Mouse (Mus musculus) heart, embryonic 12.5 days (tissue): ENCODE data around the gene Msi1. TPM values are rescaled to one million over a fixed set of nuclear protein-coding genes. Genes with fewer than 3 reads are reported as not detected.
A peak's percentile ranks its signal among the peaks of the same experiment; 100 is the strongest.

ENCODE experiments used
- ATAC-seq: fragments of 200-750 bp; cut with Nextera tagmentation; 2 replicates; pipeline ENCODE4 v1.8.0; 2017; ENCODE audit warnings: moderate TSS enrichment, moderate library complexity; ENCODE audit not compliant: insufficient number of reproducible peaks, low FRiP score
- H3K27ac ChIP-seq: fragments of 300-500 bp; sonication (generic); 2 replicates; pipeline ENCODE4 v1.5.1; 2016; ENCODE audit warnings: mild to moderate bottlenecking, moderate library complexity; ENCODE audit not compliant: poor library complexity, severe bottlenecking
- H3K27me3 ChIP-seq: fragments of 300-500 bp; sonication (generic); replicated peaks from 2 replicates; pipeline ENCODE4 v1.6.1; 2016; ENCODE audit warnings: mild to moderate bottlenecking, moderate library complexity
- H3K36me3 ChIP-seq: fragments of 300-500 bp; sonication (generic); 2 replicates; pipeline ENCODE4 v1.6.1; 2016; ENCODE audit warnings: mild to moderate bottlenecking, moderate library complexity
- H3K4me1 ChIP-seq: fragments of 300-500 bp; sonication (generic); replicated peaks from 2 replicates; pipeline ENCODE4 v1.6.1; 2016; ENCODE audit warnings: mild to moderate bottlenecking
- H3K4me2 ChIP-seq: fragments of 300-500 bp; sonication (generic); 2 replicates; pipeline ENCODE4 v1.6.1; 2016; ENCODE audit warnings: mild to moderate bottlenecking, moderate library complexity
- H3K4me3 ChIP-seq: fragments of 300-500 bp; sonication (generic); 2 replicates; pipeline ENCODE4 v1.5.1; 2016; ENCODE audit warnings: mild to moderate bottlenecking
- H3K9ac ChIP-seq: fragments of 300-500 bp; sonication (generic); 2 replicates; pipeline ENCODE4 v1.6.1; 2016; ENCODE audit warnings: mild to moderate bottlenecking, moderate library complexity
- H3K9me3 ChIP-seq: fragments of 300-500 bp; sonication (generic); replicated peaks from 2 replicates; pipeline ENCODE4 v1.6.1; 2016; ENCODE audit warnings: mild to moderate bottlenecking, moderate library complexity
- WGBS: fragments of 180-500 bp; shearing (Covaris S2); methylation state at CpG from one replicate; pipeline ENCODE4 v1.1.7; 2016; 5-methylcytosine and 5-hydroxymethylcytosine counted together
- polyA plus RNA-seq: library from polyadenylated mRNA; unstranded; fragments of >200 nt; fragmentation: Nextera tagmentation; extraction: Ambion mirVana; gene quantifications from 2 replicates; pipeline ENCODE4 v1.2.1, GENCODE M21; 2016

The Msi1 gene
- polyA plus RNA-seq = 6.7 and 6.8 TPM in 2 replicates

GRCm38 (mm10) chr5:115429359-115430186 is at the start of gene Msi1:
Msi1 (plus strand) TSS chr5:115429599.
- Histone ChIP-seq H3K4me2 (peak within 1 kb of the TSS; percentile 91), H3K4me1 (peaks cover 32% of the 10 kb centered on the region), H3K9ac (peak within 1 kb of the TSS; percentile 91), H3K27me3 (peaks cover 39% of the 10 kb centered on the region), H3K36me3 (no peaks in the 10 kb centered on the region), H3K9me3 (no peaks in the 10 kb centered on the region), H3K27ac (no peak within 1 kb of the TSS), H3K4me3 (peak within 1 kb of the TSS; percentile 80)
- ATAC-seq = peak; percentile 61
- under 1% methylated on average over 62 of the region's 117 CpGs for WGBS

- Histone ChIP-seq H3K4me3 (no peak overlapping the region), H3K36me3 (no peaks in the 10 kb centered on the region), H3K9me3 (no peaks in the 10 kb centered on the region), H3K9ac (no peak overlapping the region), H3K4me2 (no peak overlapping the region), H3K27me3 (peaks cover 6% of the 10 kb centered on the region; the same call in 1 of the 2 replicates), H3K27ac (no peak overlapping the region), H3K4me1 (peaks cover 17% of the 10 kb centered on the region)
- ATAC-seq = peak; percentile 33; the same call in 1 of the 2 replicates
- 29% methylated on average over 9 of the region's 9 CpGs for WGBS
These were observed 37.5 kb upstream of the Msi1 start for GRCm38 (mm10) chr5:115391935-115392334.

DNA sequence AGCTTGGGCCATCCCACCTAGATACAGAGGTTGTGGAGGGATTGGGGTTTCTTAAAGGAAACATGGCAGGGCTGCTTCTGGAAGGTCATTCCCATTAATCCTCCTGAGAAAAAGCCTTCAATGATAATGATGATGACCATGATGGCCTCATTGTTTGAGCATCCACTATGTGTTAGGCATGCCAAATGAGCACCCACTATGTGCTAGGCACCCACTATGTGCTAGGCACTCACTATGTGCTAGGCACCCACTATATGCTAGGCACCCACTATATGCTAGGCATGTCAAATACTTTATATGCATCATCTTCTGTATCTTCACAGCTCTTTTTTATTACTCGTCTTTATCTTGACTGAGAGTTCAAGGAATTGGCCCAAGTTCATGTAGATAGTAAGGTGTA is 36.4 kb upstream of the Msi1 start:
- H3K36me3 ChIP-seq = no peaks in the 10 kb centered on the region
- WGBS = 66% methylated on average over 1 of the region's 1 CpGs
- ATAC-seq = no peak

DNA sequence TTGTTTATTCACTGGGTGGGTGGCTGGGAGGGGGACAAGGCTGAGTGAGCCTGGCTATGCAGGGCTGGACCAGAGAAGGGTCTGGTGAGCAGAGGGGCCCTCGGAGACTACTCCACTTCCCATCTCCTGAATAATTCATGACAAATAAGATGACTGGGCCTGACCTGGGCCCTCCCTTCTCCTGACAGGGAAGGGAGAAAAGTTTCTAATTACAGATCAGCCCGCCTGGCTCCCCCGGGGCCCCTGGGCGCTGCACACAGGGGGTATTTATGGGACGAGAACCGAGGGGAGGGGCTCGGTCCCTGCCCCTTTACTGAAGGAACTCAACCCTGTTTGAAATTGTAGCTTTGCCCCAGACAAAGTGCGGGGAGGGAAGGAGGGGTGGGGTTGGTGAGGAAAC is 35.2 kb upstream of the Msi1 start:
- Histone ChIP-seq H3K9me3 (no peaks in the 10 kb centered on the region), H3K4me3 (0 out of 2 replicates have a peak overlapping the region, but pooled peaks have one; percentile 4), H3K27me3 (peaks cover 6% of the 10 kb centered on the region; the same call in 1 of the 2 replicates), H3K27ac (no peak overlapping the region), H3K9ac (no peak overlapping the region), H3K4me1 (peaks cover 17% of the 10 kb centered on the region), H3K4me2 (peak overlapping the region; percentile 47), H3K36me3 (no peaks in the 10 kb centered on the region)
- no peak for ATAC-seq
- WGBS = 6% methylated on average over 8 of the region's 8 CpGs

More for the DNA sequence above, 36.4 kb upstream of the Msi1 start:
- no peak overlapping the region for H3K4me2 ChIP-seq
- no peak overlapping the region for H3K4me3 ChIP-seq
- H3K9ac ChIP-seq = no peak overlapping the region
- peaks cover 17% of the 10 kb centered on the region for H3K4me1 ChIP-seq
- H3K9me3 ChIP-seq = no peaks in the 10 kb centered on the region
- H3K27me3 ChIP-seq = peaks cover 6% of the 10 kb centered on the region; the same call in 1 of the 2 replicates
- no peak overlapping the region for H3K27ac ChIP-seq

DNA sequence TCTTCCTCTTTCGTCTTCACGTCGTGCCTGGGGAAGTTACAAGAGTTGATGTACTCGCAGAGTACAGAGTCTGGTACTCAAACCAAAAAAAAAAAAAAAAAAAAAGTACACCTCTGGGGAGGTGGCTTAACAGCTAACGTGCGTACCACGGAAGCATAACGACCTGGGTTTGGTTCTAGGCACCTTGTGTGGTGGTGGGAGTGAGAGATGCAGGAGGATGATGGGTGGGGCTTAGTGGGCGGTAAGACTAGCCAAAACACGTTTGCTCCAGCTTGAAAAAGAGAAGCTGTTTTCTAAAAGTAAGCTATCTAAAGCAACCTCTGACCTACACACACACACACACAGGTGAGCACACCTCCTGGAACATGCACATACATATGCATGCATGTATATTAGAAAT is 34.6 kb upstream of the Msi1 start:
- 20% methylated on average over 10 of the region's 10 CpGs for WGBS
- Histone ChIP-seq H3K9ac (no peak overlapping the region), H3K4me2 (peak overlapping the region; percentile 47)

DNA sequence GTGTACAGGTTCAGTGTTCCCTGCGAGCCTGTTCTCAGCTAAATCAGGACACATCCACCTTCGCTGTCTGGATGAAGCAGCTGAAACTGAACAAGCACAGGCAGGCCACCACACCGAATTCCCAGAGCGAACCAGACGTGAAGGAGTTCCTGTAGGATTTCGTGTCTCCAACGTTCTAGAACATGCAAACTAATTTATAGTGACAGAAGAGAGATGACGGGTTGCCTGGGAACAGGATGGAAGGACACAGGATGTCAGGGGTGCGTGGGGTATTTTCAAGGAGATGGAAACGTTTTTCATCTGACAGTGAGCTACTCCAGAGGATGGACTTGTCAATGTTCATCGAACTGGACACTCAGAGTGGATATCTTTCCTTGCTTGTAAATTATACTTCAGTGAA is 32.7 kb upstream of the Msi1 start:
- Histone ChIP-seq H3K9ac (no peak overlapping the region), H3K9me3 (no peaks in the 10 kb centered on the region), H3K4me3 (no peak overlapping the region), H3K27ac (no peak overlapping the region), H3K36me3 (no peaks in the 10 kb centered on the region), H3K27me3 (peaks cover 16% of the 10 kb centered on the region; the same call in 1 of the 2 replicates), H3K4me1 (peaks cover 17% of the 10 kb centered on the region), H3K4me2 (no peak overlapping the region)
- no peak for ATAC-seq
- WGBS = 61% methylated on average over 11 of the region's 11 CpGs

More for the DNA sequence above, 34.6 kb upstream of the Msi1 start:
- no peak overlapping the region for H3K4me3 ChIP-seq
- H3K36me3 ChIP-seq = no peaks in the 10 kb centered on the region
- no peak overlapping the region for H3K27ac ChIP-seq
- no peak for ATAC-seq
- peaks cover 17% of the 10 kb centered on the region for H3K4me1 ChIP-seq
- H3K27me3 ChIP-seq = peaks cover 6% of the 10 kb centered on the region; the same call in 1 of the 2 replicates
- no peaks in the 10 kb centered on the region for H3K9me3 ChIP-seq

GRCm38 (mm10) chr5:115397839-115398780 is 31.3 kb upstream of the Msi1 start:
- peaks cover 20% of the 10 kb centered on the region for H3K27me3 ChIP-seq
- H3K4me3 ChIP-seq = peak overlapping the region; percentile 48
- peaks cover 12% of the 10 kb centered on the region for H3K4me1 ChIP-seq
- H3K9ac ChIP-seq = peak overlapping the region; percentile 72
- ATAC-seq = peak; percentile 45; the same call in 1 of the 2 replicates
- H3K4me2 ChIP-seq = peak overlapping the region; percentile 78
- H3K9me3 ChIP-seq = no peaks in the 10 kb centered on the region
- no peaks in the 10 kb centered on the region for H3K36me3 ChIP-seq
- no peak overlapping the region for H3K27ac ChIP-seq
- WGBS = 3% methylated on average over 48 of the region's 48 CpGs

DNA sequence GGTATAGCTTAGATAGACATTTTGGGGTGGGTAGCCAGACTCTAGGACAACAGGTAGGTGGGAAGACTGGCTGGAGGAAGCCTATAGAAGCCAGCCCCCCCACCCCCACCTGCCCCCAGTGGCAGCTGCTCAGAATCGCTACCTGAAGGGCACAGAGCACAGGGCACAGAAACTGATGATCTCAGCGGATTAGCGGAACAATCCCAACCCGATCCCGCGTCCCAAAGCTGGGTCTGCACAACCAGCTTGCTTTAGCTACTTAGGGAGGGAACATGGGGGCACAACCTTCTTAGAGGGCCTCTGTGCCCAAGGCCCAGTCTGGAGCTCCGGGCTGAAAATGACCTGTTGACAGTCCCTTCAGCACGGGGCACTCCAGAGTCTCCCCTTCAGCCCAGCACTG is 27.3 kb upstream of the Msi1 start:
- WGBS = 85% methylated on average over 8 of the region's 8 CpGs
- Histone ChIP-seq H3K9ac (no peak overlapping the region), H3K36me3 (no peaks in the 10 kb centered on the region), H3K27ac (no peak overlapping the region), H3K4me3 (no peak overlapping the region), H3K4me2 (no peak overlapping the region), H3K4me1 (peaks cover 10% of the 10 kb centered on the region), H3K27me3 (peaks cover 30% of the 10 kb centered on the region), H3K9me3 (no peaks in the 10 kb centered on the region)
- no peak for ATAC-seq

DNA sequence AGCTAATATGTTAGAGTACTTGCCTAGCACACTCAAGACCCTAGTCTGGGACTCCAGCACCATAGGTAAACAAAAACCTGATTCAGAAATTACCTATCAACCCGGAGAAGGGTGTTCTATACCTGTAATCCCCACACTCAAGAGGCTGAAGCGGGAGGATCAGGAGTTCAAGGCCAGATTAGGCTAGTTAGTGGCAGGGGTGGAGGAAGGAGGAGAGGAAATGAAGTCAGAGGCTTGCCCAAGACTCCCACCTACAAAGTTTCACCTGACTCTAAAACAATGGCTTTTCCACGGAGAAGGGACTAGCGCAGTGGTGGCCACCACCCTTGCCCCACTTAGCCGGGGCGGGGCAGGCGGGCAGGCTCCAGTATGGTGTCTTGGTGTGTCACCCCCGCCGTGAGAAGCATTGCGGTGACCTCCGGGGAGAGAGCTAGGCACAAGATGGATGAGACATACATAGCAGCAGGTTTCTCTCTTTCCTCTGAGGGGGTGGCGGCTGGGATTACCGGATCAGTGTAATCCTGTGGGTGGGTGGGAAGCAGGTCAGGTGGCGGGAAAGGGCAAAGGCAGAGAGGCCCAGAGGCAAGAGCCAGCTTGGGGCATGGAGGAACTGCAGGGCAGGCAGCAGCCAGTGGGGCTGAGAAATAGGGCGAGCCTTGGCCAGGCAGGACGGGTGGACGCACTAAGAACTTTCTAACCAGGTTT is 25.8 kb upstream of the Msi1 start:
- 22% methylated on average over 14 of the region's 17 CpGs for WGBS
- ATAC-seq = no peak; the same call in 1 of the 2 replicates
- no peaks in the 10 kb centered on the region for H3K36me3 ChIP-seq
- H3K27ac ChIP-seq = no peak overlapping the region
- H3K9me3 ChIP-seq = no peaks in the 10 kb centered on the region
- peak overlapping the region; percentile 29 for H3K4me3 ChIP-seq
- H3K4me2 ChIP-seq = peak overlapping the region; percentile 69
- H3K27me3 ChIP-seq = peaks cover 30% of the 10 kb centered on the region
- H3K4me1 ChIP-seq = peaks cover 16% of the 10 kb centered on the region
- peak overlapping the region; percentile 59 for H3K9ac ChIP-seq

GRCm38 (mm10) chr5:115404241-115404794 is 25.1 kb upstream of the Msi1 start:
- Histone ChIP-seq H3K4me2 (peak overlapping the region; percentile 69), H3K4me1 (peaks cover 16% of the 10 kb centered on the region), H3K4me3 (peak overlapping the region; percentile 29), H3K9ac (peak overlapping the region; percentile 33), H3K27me3 (peaks cover 30% of the 10 kb centered on the region), H3K36me3 (no peaks in the 10 kb centered on the region), H3K27ac (no peak overlapping the region), H3K9me3 (no peaks in the 10 kb centered on the region)
- ATAC-seq = no peak
- WGBS = 3% methylated on average over 18 of the region's 18 CpGs
